Mouse (Mus musculus): ENCODE results near the gene Gm10722.
"Not testable (repeated sequence)": the region's sequence is repeated elsewhere in the genome, so short reads cannot be mapped to it uniquely, and the experiment has no call there.

Gm10722 gene

GRCm38 (mm10) chr9:3000445-3000972 is at the start of gene Gm10722:
Gene Gm10722 (plus strand): TSS chr9:3000922.
- peak in 1 of 2 experiments; percentile 6 for DNase-seq (ENCODE audit: low spot score in 2 of 2)

- peak; percentile 33 to 44 for DNase-seq (ENCODE audit: low spot score in 2 of 2)
These were observed 284 bp downstream of the Gm10722 start for GRCm38 (mm10) chr9:3001006-3001405.

DNA sequence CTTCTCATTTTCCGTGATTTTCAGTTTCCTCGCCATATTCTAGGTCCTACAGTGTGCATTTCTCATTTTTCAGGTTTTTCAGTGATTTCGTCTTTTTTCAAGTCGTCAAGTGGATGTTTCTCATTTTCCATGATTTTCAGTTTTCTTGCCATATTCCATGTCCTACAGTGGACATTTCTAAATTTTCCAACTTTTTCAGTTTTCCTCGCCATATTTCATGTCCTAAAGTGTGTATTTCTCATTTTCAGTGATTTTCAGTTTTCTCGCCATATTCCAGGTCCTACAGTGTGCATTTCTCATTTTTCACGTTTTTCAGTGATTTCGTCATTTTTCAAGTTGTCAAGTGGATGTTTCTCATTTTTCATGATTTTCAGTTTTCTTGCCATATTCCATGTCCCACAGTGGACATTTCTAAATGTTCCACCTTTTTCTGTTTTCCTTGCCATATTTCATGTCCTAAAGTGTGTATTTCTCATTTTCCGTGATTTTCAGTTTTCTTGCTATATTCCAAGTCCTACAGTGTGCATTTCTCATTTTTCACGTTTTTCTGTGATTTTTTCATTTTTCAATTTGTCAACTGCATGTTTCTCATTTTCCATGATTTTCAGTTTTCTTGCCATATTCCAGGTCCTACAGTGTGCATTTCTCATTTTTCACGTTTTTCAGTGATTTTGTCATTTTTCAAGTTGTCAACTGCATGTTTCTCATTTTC is 1.4 kb downstream of the Gm10722 start:
- peak; percentile 99 to 100 for DNase-seq (ENCODE audit: low spot score in 2 of 2)

DNA sequence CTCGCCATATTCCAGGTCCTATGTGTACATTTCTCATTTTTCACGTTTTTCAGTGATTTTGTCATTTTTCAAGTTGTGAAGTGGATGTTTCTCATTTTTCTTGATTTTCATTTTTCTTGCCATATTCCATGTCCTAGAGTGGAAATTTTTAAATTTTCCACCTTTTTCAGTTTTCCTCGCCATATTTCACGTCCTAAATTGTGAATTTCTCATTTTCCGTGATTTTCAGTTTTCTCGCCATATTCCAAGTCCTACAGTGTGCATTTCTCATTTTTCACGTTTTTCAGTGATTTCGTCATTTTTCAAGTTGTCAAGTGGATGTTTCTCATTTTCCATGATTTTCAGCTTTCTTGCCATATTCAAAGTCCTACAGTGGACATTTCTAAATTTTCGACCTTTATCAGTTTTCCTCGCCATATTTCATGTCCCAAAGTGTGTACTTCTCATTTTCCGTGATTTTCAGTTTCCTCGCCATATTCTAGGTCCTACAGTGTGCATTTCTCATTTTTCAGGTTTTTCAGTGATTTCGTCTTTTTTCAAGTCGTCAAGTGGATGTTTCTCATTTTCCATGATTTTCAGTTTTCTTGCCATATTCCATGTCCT is 2.2 kb downstream of the Gm10722 start, which contains the start of gene Gm11168:
Gene Gm11168, plus strand, starts transcription at position 553 of the 603 bp plus-strand sequence.
- peak in 1 of 2 experiments; percentile 55 for DNase-seq (ENCODE audit: low spot score in 2 of 2)

DNA sequence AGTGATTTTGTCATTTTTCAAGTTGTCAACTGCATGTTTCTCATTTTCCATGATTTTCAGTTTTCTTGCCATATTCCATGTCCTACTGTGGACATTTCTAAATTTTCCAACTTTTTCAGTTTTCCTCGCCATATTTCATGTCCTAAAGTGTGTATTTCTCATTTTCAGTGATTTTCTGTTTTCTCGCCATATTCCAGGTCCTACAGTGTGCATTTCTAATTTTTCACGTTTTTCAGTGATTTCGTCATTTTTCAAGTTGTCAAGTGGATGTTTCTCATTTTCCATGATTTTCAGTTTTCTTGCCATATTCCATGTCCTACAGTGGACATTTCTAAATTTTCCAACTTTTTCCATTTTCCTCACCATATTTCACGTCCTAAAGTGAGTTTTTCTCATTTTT is 5.5 kb downstream of the Gm10722 start:
- not testable (repeated sequence) for DNase-seq (ENCODE audit: low spot score in 2 of 2)

- peak; percentile 85 to 96 for DNase-seq (ENCODE audit: low spot score in 2 of 2)
These were observed 5.9 kb downstream of the Gm10722 start for GRCm38 (mm10) chr9:3006636-3007035.

DNA sequence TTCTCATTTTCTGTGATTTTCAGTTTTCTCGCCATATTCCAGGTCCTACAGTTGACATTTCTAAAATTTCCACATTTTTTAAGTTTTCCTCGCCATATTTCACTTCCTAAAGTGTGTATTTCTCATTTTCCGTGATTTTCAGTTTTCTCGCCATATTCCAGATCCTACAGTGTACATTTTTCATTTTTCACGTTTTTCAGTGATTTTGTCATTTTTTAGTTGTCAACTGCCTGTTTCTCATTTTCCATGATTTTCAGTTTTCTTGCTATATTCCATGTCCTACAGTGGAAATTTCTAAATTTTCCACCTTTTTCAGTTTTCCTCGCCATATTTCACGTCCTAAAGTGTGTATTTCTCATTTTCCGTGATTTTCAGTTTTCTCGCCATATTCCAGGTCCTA is 6.5 kb downstream of the Gm10722 start:
- DNase-seq (ENCODE audit: low spot score in 2 of 2) = not testable (repeated sequence)

DNA sequence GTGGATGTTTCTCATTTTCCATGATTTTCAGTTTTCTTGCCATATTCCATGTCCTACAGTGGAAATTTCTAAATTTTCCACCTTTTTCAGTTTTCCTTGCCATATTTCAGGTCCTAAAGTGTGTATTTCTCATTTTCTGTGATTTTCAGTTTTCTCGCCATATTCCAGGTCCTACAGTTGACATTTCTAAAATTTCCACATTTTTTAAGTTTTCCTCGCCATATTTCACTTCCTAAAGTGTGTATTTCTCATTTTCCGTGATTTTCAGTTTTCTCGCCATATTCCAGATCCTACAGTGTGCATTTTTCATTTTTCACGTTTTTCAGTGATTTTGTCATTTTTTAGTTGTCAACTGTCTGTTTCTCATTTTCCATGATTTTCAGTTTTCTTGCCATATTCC is 8.6 kb downstream of the Gm10722 start:
- DNase-seq (ENCODE audit: low spot score in 2 of 2) = not testable (repeated sequence)

- not testable (repeated sequence) for DNase-seq (ENCODE audit: low spot score in 2 of 2)
These were observed 11.4 kb downstream of the Gm10722 start for GRCm38 (mm10) chr9:3012054-3012621.

GRCm38 (mm10) chr9:3012733-3013279 is 12.1 kb downstream of the Gm10722 start, which contains the start of gene Gm10721:
Gene Gm10721 (plus strand): TSS chr9:3013140.
- not testable (repeated sequence) for DNase-seq (ENCODE audit: low spot score in 2 of 2)

DNA sequence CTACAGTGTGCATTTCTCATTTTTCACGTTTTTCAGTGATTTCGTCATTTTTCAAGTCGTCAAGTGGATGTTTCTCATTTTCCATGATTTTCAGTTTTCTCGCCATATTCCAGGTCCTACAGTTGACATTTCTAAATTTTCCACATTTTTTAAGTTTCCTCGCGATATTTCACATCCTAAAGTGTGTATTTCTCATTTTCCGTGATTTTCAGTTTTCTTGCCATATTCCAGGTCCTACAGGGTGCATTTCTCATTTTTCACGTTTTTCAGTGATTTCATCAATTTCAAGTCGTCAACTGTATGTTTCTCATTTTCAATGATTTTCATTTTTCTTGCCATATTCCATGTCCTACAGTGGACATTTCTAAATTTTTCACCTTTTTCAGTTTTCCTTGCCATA is 14.6 kb downstream of the Gm10722 start, which contains the start of gene Gm10720:
Gene Gm10720, plus strand, starts transcription at position 301 of the 400 bp plus-strand sequence.
- DNase-seq (ENCODE audit: low spot score in 2 of 2) = not testable (repeated sequence)

- DNase-seq (ENCODE audit: low spot score in 2 of 2) = peak in 1 of 2 experiments; percentile 33
These were observed 15.2 kb downstream of the Gm10722 start for GRCm38 (mm10) chr9:3015896-3016295.

DNA sequence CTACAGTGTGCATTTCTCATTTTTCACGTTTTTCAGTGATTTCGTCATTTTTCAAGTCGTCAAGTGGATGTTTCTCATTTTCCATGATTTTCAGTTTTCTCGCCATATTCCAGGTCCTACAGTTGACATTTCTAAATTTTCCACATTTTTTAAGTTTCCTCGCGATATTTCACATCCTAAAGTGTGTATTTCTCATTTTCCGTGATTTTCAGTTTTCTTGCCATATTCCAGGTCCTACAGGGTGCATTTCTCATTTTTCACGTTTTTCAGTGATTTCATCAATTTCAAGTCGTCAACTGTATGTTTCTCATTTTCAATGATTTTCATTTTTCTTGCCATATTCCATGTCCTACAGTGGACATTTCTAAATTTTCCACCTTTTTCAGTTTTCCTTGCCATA is 16.4 kb downstream of the Gm10722 start, which contains the start of gene Gm10719:
Gene Gm10719, plus strand, starts transcription at position 301 of the 400 bp plus-strand sequence.
- not testable (repeated sequence) for DNase-seq (ENCODE audit: low spot score in 2 of 2)

DNA sequence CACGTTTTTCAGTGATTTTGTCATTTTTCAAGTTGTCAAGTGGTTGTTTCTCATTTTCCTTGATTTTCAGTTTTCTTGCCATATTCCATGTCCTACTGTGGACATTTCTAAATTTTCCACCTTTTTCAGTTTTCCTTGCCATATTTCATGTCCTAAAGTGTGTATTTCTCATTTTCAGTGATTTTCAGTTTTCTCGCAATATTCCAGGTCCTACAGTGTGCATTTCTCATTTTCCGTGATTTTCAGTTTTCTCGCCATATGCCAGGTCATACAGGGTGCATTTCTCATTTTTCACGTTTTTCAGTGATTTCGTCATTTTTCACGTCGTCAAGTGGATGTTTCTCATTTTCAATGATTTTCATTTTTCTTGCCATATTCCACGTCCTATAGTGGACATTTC is 18.2 kb downstream of the Gm10722 start:
- peak in 1 of 2 experiments; percentile 19 for DNase-seq (ENCODE audit: low spot score in 2 of 2)

- DNase-seq (ENCODE audit: low spot score in 2 of 2) = peak; percentile 73 to 95
These were observed 19.4 kb downstream of the Gm10722 start for GRCm38 (mm10) chr9:3019835-3020727.

DNA sequence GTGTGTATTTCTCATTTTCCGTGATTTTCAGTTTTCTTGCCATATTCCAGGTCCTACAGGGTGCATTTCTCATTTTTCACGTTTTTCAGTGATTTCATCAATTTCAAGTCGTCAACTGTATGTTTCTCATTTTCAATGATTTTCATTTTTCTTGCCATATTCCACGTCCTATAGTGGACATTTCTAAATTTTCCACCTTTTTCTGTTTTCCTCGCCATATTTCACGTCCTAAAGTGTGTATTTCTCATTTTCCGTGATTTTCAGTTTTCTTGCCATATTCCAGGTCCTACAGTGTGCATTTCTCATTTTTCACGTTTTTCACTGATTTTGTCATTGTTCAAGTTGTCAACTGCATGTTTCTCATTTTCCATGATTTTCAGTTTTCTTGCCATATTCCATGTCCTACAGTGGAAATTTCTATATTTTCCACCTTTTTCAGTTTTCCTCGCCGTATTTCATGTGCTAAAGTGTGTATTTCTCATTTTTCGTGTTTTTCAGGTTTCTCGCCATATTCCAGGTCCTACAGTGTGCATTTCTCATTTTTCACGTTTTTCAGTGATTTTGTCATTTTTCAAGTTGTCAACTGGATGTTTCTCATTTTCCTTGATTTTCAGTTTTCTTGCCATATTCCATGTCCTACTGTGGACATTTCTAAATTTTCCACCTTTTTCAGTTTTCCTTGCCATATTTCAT is 21.7 kb downstream of the Gm10722 start:
- DNase-seq (ENCODE audit: low spot score in 2 of 2) = peak; percentile 84 to 92

- DNase-seq (ENCODE audit: low spot score in 2 of 2) = peak; percentile 12 to 38
These were observed 22.7 kb downstream of the Gm10722 start, which contains the start of gene Gm10718 for GRCm38 (mm10) chr9:3023312-3023984. Gene Gm10718 (plus strand): TSS chr9:3023547.

- peak; percentile 65 to 87 for DNase-seq (ENCODE audit: low spot score in 2 of 2)
These were observed 23.4 kb downstream of the Gm10722 start for GRCm38 (mm10) chr9:3023985-3024648.

DNA sequence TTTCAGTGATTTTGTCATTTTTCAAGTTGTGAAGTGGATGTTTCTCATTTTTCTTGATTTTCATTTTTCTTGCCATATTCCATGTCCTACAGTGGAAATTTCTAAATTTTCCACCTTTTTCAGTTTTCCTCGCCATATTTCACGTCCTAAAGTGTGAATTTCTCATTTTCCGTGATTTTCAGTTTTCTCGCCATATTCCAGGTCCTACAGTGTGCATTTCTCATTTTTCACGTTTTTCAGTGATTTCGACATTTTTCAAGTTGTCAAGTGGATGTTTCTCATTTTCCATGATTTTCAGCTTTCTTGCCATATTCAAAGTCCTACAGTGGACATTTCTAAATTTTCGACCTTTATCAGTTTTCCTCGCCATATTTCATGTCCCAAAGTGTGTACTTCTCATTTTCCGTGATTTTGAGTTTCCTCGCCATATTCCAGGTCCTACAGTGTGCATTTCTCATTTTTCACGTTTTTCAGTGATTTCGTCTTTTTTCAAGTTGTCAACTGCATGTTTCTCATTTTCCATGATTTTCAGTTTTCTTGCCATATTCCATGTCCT is 24.3 kb downstream of the Gm10722 start, which contains the start of gene Gm10717:
Gene Gm10717, plus strand, starts transcription at position 506 of the 556 bp plus-strand sequence.
- DNase-seq (ENCODE audit: low spot score in 2 of 2) = peak; percentile 62 to 74
